Mouse (Mus musculus) kidney, postnatal 0 days (tissue): ENCODE results near the gene Gpr132. TPM values are rescaled to one million over a fixed set of nuclear protein-coding genes. Genes with fewer than 3 reads are reported as not detected.

Experiments used
- ATAC-seq: fragments of 200-750 bp; cut with Nextera tagmentation; replicated peaks from 2 replicates; pipeline ENCODE4 v1.8.0; 2017; ENCODE audit warnings: low read depth, moderate number of reproducible peaks, moderate TSS enrichment, moderate library complexity; ENCODE audit not compliant: low FRiP score
- DNase-seq: peaks from one replicate; pipeline ENCODE4 v3.0.0-alpha.2; 2016; ENCODE audit warnings: low spot score
- H3K27ac ChIP-seq: fragments of 300-500 bp; sonication (generic); 2 replicates; pipeline ENCODE4 v1.5.1; 2014; ENCODE audit warnings: mild to moderate bottlenecking
- H3K27me3 ChIP-seq: fragments of 300-500 bp; sonication (generic); 2 replicates; pipeline ENCODE4 v1.6.1; 2014; ENCODE audit warnings: low read length, mixed read lengths; ENCODE audit not compliant: insufficient read depth
- H3K36me3 ChIP-seq: fragments of 300-500 bp; sonication (generic); 2 replicates; pipeline ENCODE4 v1.6.1; 2014; ENCODE audit warnings: low read length, mixed read lengths; ENCODE audit not compliant: insufficient read depth
- H3K4me1 ChIP-seq: fragments of 300-500 bp; sonication (generic); replicated peaks from 2 replicates; pipeline ENCODE4 v1.6.1; 2014; ENCODE audit warnings: antibody characterized with exemption, low read length, mixed read lengths; ENCODE audit not compliant: insufficient read depth
- H3K4me2 ChIP-seq: fragments of 300-500 bp; sonication (generic); 2 replicates; pipeline ENCODE4 v1.6.1; 2014; ENCODE audit warnings: mild to moderate bottlenecking, low read length, moderate library complexity, mixed read lengths
- H3K4me3 ChIP-seq: fragments of 300-500 bp; sonication (generic); replicated peaks from 2 replicates; pipeline ENCODE4 v1.5.1; 2014; ENCODE audit warnings: low read depth, low read length
- H3K9ac ChIP-seq: fragments of 300-500 bp; sonication (generic); 2 replicates; pipeline ENCODE4 v1.6.1; 2014; ENCODE audit warnings: low read depth, low read length
- H3K9me3 ChIP-seq: fragments of 300-500 bp; sonication (generic); replicated peaks from 2 replicates; pipeline ENCODE4 v1.6.1; 2016; ENCODE audit warnings: low read length, inconsistent platforms, mixed read lengths
- CTCF ChIP-seq: IDR thresholded peaks from 2 replicates; pipeline ENCODE4 v1.5.1; 2016; ENCODE audit warnings: antibody characterized with exemption, low read depth, mild to moderate bottlenecking, moderate library complexity
- WGBS: fragments of 180-500 bp; shearing (Covaris S2); extraction: QIAGEN DNeasy Blood & Tissue Kit; methylation state at CpG from one replicate; pipeline ENCODE4 v1.1.7; 2014; 5-methylcytosine and 5-hydroxymethylcytosine counted together
- polyA plus RNA-seq: library from polyadenylated mRNA; unstranded; fragments of >200 nt; fragmentation: Nextera tagmentation; extraction: Ambion mirVana; gene quantifications from 2 replicates; pipeline ENCODE4 v1.2.1, GENCODE M21; 2015

Gene Gpr132
- polyA plus RNA-seq, 1 experiment from 2014 or later, result 0.11 TPM

- Histone ChIP-seq H3K4me3 (no peak overlapping the region), H3K4me1 (no peaks in the 10 kb centered on the region), H3K9me3 (no peaks in the 10 kb centered on the region), H3K27me3 (no peaks in the 10 kb centered on the region), H3K4me2 (peak overlapping the region; percentile 27; the same call in 1 of the 2 replicates), H3K9ac (no peak overlapping the region), H3K27ac (no peak overlapping the region), H3K36me3 (no peaks in the 10 kb centered on the region)
- TF ChIP-seq CTCF, result no peak
- 11% methylated on average over 16 of the region's 16 CpGs for WGBS
- DNase-seq (peak; percentile 71), ATAC-seq (peak; percentile 78)
Measured at GRCm38 (mm10) chr12:112897522-112898212, 29.6 kb upstream of the Gpr132 start.

GRCm38 (mm10) chr12:112894969-112895368, 26.9 kb upstream of the Gpr132 start:
- DNase-seq (no peak), ATAC-seq (no peak)
- Histone ChIP-seq H3K27ac (no peak overlapping the region), H3K27me3 (no peaks in the 10 kb centered on the region), H3K4me2 (no peak overlapping the region), H3K9ac (no peak overlapping the region), H3K9me3 (no peaks in the 10 kb centered on the region), H3K4me1 (no peaks in the 10 kb centered on the region), H3K36me3 (no peaks in the 10 kb centered on the region), H3K4me3 (no peak overlapping the region)
- 60% methylated on average over 4 of the region's 4 CpGs for WGBS
- TF ChIP-seq CTCF, result no peak

- WGBS, result 59% methylated on average over 11 of the region's 11 CpGs
- Histone ChIP-seq H3K36me3 (no peaks in the 10 kb centered on the region), H3K9me3 (no peaks in the 10 kb centered on the region), H3K4me2 (no peak overlapping the region), H3K27me3 (no peaks in the 10 kb centered on the region), H3K27ac (no peak overlapping the region), H3K4me3 (no peak overlapping the region), H3K9ac (no peak overlapping the region), H3K4me1 (no peaks in the 10 kb centered on the region)
- ATAC-seq, result no peak
- DNase-seq, result no peak
- no peak for TF ChIP-seq CTCF
Measured at GRCm38 (mm10) chr12:112894303-112894884, 26.4 kb upstream of the Gpr132 start.

DNA sequence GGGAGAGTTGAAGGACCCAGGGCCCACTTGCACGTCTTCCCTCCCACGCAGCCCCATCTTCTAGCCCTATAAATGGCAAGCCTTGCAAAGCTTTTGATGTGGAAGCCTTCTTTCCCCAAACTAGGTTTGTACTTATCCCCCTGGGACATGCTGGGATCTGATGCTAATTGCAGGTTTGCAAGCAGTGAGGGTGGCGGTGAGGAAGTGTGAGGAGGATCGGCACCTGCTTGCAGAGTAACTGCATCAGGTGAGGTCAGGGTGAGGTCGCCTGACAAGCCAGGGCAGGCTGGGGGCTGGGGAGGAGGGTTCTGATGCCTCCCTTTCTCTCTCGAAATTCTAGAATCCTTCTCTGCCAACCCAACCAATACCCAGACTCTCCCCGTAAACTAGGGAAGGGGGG, 17.4 kb upstream of the Gpr132 start:
- no peaks in the 10 kb centered on the region for H3K4me1 ChIP-seq
- 38% methylated on average over 7 of the region's 7 CpGs for WGBS
- DNase-seq (no peak), ATAC-seq (no peak)
- no peaks in the 10 kb centered on the region for H3K9me3 ChIP-seq
- H3K27me3 ChIP-seq, result no peaks in the 10 kb centered on the region
- no peak overlapping the region for H3K9ac ChIP-seq
- H3K27ac ChIP-seq, result no peak overlapping the region
- H3K4me2 ChIP-seq, result no peak overlapping the region
- H3K36me3 ChIP-seq, result no peaks in the 10 kb centered on the region
- H3K4me3 ChIP-seq, result no peak overlapping the region
- TF ChIP-seq CTCF, result no peak

DNA sequence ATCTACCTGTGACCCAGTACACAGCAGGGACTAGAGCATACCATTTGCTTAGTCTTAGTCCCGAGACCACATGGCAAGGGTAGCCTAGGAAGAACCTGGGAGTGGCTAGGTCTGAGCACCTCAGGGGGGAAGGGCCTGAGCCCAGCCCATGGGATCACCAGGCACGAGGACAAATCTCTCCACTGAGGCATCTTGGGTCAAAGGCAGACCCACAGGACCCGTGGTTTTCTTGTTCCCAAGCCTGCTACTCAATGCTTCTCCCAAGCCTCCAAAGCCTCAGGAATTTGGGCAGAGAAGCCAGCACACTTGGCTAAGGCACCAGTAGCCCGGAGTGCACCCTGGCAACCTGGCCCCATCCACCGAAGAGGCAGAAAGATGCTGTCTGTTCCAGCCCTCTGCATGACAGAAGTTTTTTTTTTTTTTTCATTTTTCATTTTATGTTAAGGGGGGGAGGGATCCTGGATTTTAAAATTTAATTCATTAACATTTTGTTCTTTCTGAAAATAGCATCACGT, 13.3 kb upstream of the Gpr132 start:
- peaks cover 24% of the 10 kb centered on the region for H3K27me3 ChIP-seq
- H3K4me1 ChIP-seq, result peaks cover 10% of the 10 kb centered on the region; the same call in 1 of the 2 replicates
- TF ChIP-seq CTCF, result no peak
- 66% methylated on average over 6 of the region's 6 CpGs for WGBS
- H3K9ac ChIP-seq, result no peak overlapping the region
- ATAC-seq, result no peak
- no peak overlapping the region for H3K4me2 ChIP-seq
- H3K9me3 ChIP-seq, result no peaks in the 10 kb centered on the region
- no peak overlapping the region for H3K4me3 ChIP-seq
- H3K36me3 ChIP-seq, result no peaks in the 10 kb centered on the region
- DNase-seq, result no peak
- no peak overlapping the region for H3K27ac ChIP-seq

- DNase-seq, result no peak
- Histone ChIP-seq H3K4me1 (peaks cover 15% of the 10 kb centered on the region; the same call in 1 of the 2 replicates), H3K27ac (no peak overlapping the region), H3K27me3 (peaks cover 27% of the 10 kb centered on the region), H3K36me3 (no peaks in the 10 kb centered on the region), H3K9me3 (no peaks in the 10 kb centered on the region), H3K4me2 (no peak overlapping the region), H3K4me3 (no peak overlapping the region), H3K9ac (no peak overlapping the region)
- ATAC-seq, result no peak
- WGBS, result 83% methylated on average over 4 of the region's 4 CpGs
- no peak for TF ChIP-seq CTCF
Measured at GRCm38 (mm10) chr12:112880661-112881060, 12.6 kb upstream of the Gpr132 start.
